Mouse (Mus musculus) intestine, postnatal 0 days (tissue): ENCODE measurements around the gene Mast4. TPM values are rescaled to one million over a fixed set of nuclear protein-coding genes. Genes with fewer than 3 reads are reported as not detected.

Experiments
- ATAC-seq: fragments of 200-750 bp; cut with Nextera tagmentation; 2 replicates; pipeline ENCODE4 v1.8.0; 2017; ENCODE audit warnings: mild to moderate bottlenecking, moderate TSS enrichment, moderate library complexity
- H3K27ac ChIP-seq: fragments of 300-500 bp; sonication (generic); 2 replicates; pipeline ENCODE4 v1.5.1; 2014; ENCODE audit warnings: mild to moderate bottlenecking, low read depth, low read length, moderate library complexity
- H3K27me3 ChIP-seq: fragments of 300-500 bp; sonication (generic); replicated peaks from 2 replicates; pipeline ENCODE4 v1.6.1; 2014; ENCODE audit warnings: low read length, mixed read lengths; ENCODE audit not compliant: control insufficient read depth, insufficient read depth
- H3K36me3 ChIP-seq: fragments of 300-500 bp; sonication (generic); 2 replicates; pipeline ENCODE4 v1.6.1; 2014; ENCODE audit warnings: mild to moderate bottlenecking, moderate library complexity; ENCODE audit not compliant: control insufficient read depth, insufficient read depth
- H3K4me1 ChIP-seq: fragments of 300-500 bp; sonication (generic); replicated peaks from 2 replicates; pipeline ENCODE4 v1.6.1; 2014; ENCODE audit warnings: antibody characterized with exemption, low read length, mixed read lengths; ENCODE audit not compliant: control insufficient read depth, insufficient read depth
- H3K4me2 ChIP-seq: fragments of 300-500 bp; sonication (generic); replicated peaks from 2 replicates; pipeline ENCODE4 v1.6.1; 2014; ENCODE audit warnings: low read depth, mild to moderate bottlenecking, moderate library complexity
- H3K4me3 ChIP-seq: fragments of 300-500 bp; sonication (generic); 2 replicates; pipeline ENCODE4 v1.5.1; 2014; ENCODE audit warnings: low read depth, low read length
- H3K9ac ChIP-seq: fragments of 300-500 bp; sonication (generic); 2 replicates; pipeline ENCODE4 v1.6.1; 2014; ENCODE audit warnings: mild to moderate bottlenecking, low read depth, low read length
- H3K9me3 ChIP-seq: fragments of 300-500 bp; sonication (generic); 2 replicates; pipeline ENCODE4 v1.6.1; 2016; ENCODE audit warnings: mixed run types; ENCODE audit not compliant: control insufficient read depth
- CTCF ChIP-seq: sonication (generic); IDR thresholded peaks from 2 replicates; pipeline ENCODE4 v1.5.1; 2016; ENCODE audit warnings: low read depth, mild to moderate bottlenecking, control low read depth, antibody characterized with exemption, moderate library complexity
- WGBS: fragments of 180-500 bp; shearing (Covaris S2); extraction: QIAGEN DNeasy Blood & Tissue Kit; methylation state at CpG from one replicate; pipeline ENCODE4 v1.1.7; 2014; 5-methylcytosine and 5-hydroxymethylcytosine counted together
- polyA plus RNA-seq: library from polyadenylated mRNA; unstranded; fragments of >200 nt; fragmentation: Nextera tagmentation; extraction: Ambion mirVana; gene quantifications from 2 replicates; pipeline ENCODE4 v1.2.1, GENCODE M21; 2015

Mast4 gene
- polyA plus RNA-seq, 1 experiment from 2014 or later = 6.1 TPM

GRCm38 (mm10) chr13:102948966-102949365 lies 385.3 kb downstream of the Mast4 start:
- Histone ChIP-seq H3K9me3 (no peaks in the 10 kb centered on the region), H3K9ac (no peak overlapping the region), H3K36me3 (no peaks in the 10 kb centered on the region), H3K27ac (no peak overlapping the region), H3K4me3 (no peak overlapping the region), H3K4me2 (no peak overlapping the region), H3K27me3 (no peaks in the 10 kb centered on the region), H3K4me1 (no peaks in the 10 kb centered on the region)
- 91% methylated on average over 3 of the region's 3 CpGs for WGBS
- no peak for ATAC-seq
- TF ChIP-seq CTCF = no peak

GRCm38 (mm10) chr13:102947546-102947945 lies 386.8 kb downstream of the Mast4 start:
- Histone ChIP-seq H3K9ac (no peak overlapping the region), H3K4me1 (no peaks in the 10 kb centered on the region), H3K9me3 (no peaks in the 10 kb centered on the region), H3K27ac (no peak overlapping the region), H3K4me3 (no peak overlapping the region), H3K4me2 (no peak overlapping the region), H3K36me3 (no peaks in the 10 kb centered on the region), H3K27me3 (no peaks in the 10 kb centered on the region)
- TF ChIP-seq CTCF = no peak
- WGBS = 59% methylated on average over 2 of the region's 2 CpGs
- ATAC-seq = no peak

- Histone ChIP-seq H3K36me3 (no peaks in the 10 kb centered on the region), H3K9me3 (no peaks in the 10 kb centered on the region), H3K4me1 (no peaks in the 10 kb centered on the region), H3K4me2 (no peak overlapping the region), H3K4me3 (no peak overlapping the region), H3K27ac (no peak overlapping the region), H3K27me3 (no peaks in the 10 kb centered on the region), H3K9ac (no peak overlapping the region)
- TF ChIP-seq CTCF = no peak
- 68% methylated on average over 13 of the region's 13 CpGs for WGBS
- no peak for ATAC-seq
These were observed 388.1 kb downstream of the Mast4 start for GRCm38 (mm10) chr13:102946024-102946821.

- Histone ChIP-seq H3K9me3 (no peaks in the 10 kb centered on the region), H3K4me1 (no peaks in the 10 kb centered on the region), H3K36me3 (no peaks in the 10 kb centered on the region), H3K4me2 (no peak overlapping the region), H3K4me3 (no peak overlapping the region), H3K27me3 (no peaks in the 10 kb centered on the region), H3K27ac (no peak overlapping the region), H3K9ac (no peak overlapping the region)
- no peak for ATAC-seq
- TF ChIP-seq CTCF = no peak
- 76% methylated on average over 7 of the region's 7 CpGs for WGBS
These were observed 388.8 kb downstream of the Mast4 start for GRCm38 (mm10) chr13:102945450-102945849.

- Histone ChIP-seq H3K27ac (no peak overlapping the region), H3K4me1 (no peaks in the 10 kb centered on the region), H3K4me3 (no peak overlapping the region), H3K9ac (no peak overlapping the region), H3K27me3 (no peaks in the 10 kb centered on the region), H3K9me3 (no peaks in the 10 kb centered on the region), H3K36me3 (no peaks in the 10 kb centered on the region), H3K4me2 (no peak overlapping the region)
- no peak for TF ChIP-seq CTCF
- no peak for ATAC-seq
- WGBS = 90% methylated on average over 4 of the region's 4 CpGs
These were observed 389.8 kb downstream of the Mast4 start for GRCm38 (mm10) chr13:102944516-102944915.

GRCm38 (mm10) chr13:102942557-102942956 lies 391.7 kb downstream of the Mast4 start:
- no peak for ATAC-seq
- no peak overlapping the region for H3K4me2 ChIP-seq
- no peak for TF ChIP-seq CTCF
- no peak overlapping the region for H3K27ac ChIP-seq
- H3K4me3 ChIP-seq = no peak overlapping the region
- no peaks in the 10 kb centered on the region for H3K36me3 ChIP-seq
- no peaks in the 10 kb centered on the region for H3K27me3 ChIP-seq
- 77% methylated on average over 2 of the region's 2 CpGs for whole genome bisulfite sequencing
- no peaks in the 10 kb centered on the region for H3K9me3 ChIP-seq
- H3K4me1 ChIP-seq = no peaks in the 10 kb centered on the region
- no peak overlapping the region for H3K9ac ChIP-seq
